Mouse (Mus musculus) kidney, embryonic 14.5 days (tissue): ENCODE measurements around the gene Sgpp1. TPM values are rescaled to one million over a fixed set of nuclear protein-coding genes. Genes with fewer than 3 reads are reported as not detected.
"Not testable (repeated sequence)": the region's sequence is repeated elsewhere in the genome, so short reads cannot be mapped to it uniquely, and the experiment has no call there.

Experiments used
- ATAC-seq: fragments of 200-750 bp; cut with Nextera tagmentation; 2 replicates; pipeline ENCODE4 v1.8.0; 2017; ENCODE audit warnings: moderate number of reproducible peaks, mild to moderate bottlenecking, moderate TSS enrichment, moderate library complexity; ENCODE audit not compliant: low FRiP score, low TSS enrichment
- H3K27ac ChIP-seq: fragments of 300-500 bp; sonication (generic); 2 replicates; pipeline ENCODE4 v1.5.1; 2014; ENCODE audit warnings: low read depth, mild to moderate bottlenecking, low read length, moderate library complexity, mixed read lengths
- H3K27me3 ChIP-seq: fragments of 300-500 bp; sonication (generic); 2 replicates; pipeline ENCODE4 v1.6.1; 2014; ENCODE audit warnings: mild to moderate bottlenecking, low read length; ENCODE audit not compliant: control insufficient read depth, insufficient read depth
- H3K36me3 ChIP-seq: fragments of 300-500 bp; sonication (generic); 2 replicates; pipeline ENCODE4 v1.6.1; 2014; ENCODE audit warnings: low read length, mixed read lengths; ENCODE audit not compliant: control insufficient read depth, insufficient read depth
- H3K4me1 ChIP-seq: fragments of 300-500 bp; sonication (generic); 2 replicates; pipeline ENCODE4 v1.6.1; 2014; ENCODE audit warnings: low read length, mixed read lengths; ENCODE audit not compliant: control insufficient read depth, insufficient read depth
- H3K4me2 ChIP-seq: fragments of 300-500 bp; sonication (generic); replicated peaks from 2 replicates; pipeline ENCODE4 v1.6.1; 2014; ENCODE audit warnings: low read depth, mild to moderate bottlenecking, low read length
- H3K4me3 ChIP-seq: fragments of 300-500 bp; sonication (generic); 2 replicates; pipeline ENCODE4 v1.5.1; 2014; ENCODE audit warnings: mild to moderate bottlenecking, low read length
- H3K9ac ChIP-seq: fragments of 300-500 bp; sonication (generic); 2 replicates; pipeline ENCODE4 v1.6.1; 2014; ENCODE audit warnings: low read depth, mild to moderate bottlenecking, low read length, moderate library complexity
- H3K9me3 ChIP-seq: fragments of 300-500 bp; sonication (generic); 2 replicates; pipeline ENCODE4 v1.6.1; 2016; ENCODE audit warnings: low read length; ENCODE audit not compliant: control insufficient read depth
- WGBS: fragments of 180-500 bp; shearing (Covaris S2); extraction: QIAGEN DNeasy Blood & Tissue Kit; methylation state at CpG from one replicate; pipeline ENCODE4 v1.1.7; 2014; 5-methylcytosine and 5-hydroxymethylcytosine counted together
- polyA plus RNA-seq: library from polyadenylated mRNA; unstranded; fragments of >200 nt; fragmentation: Nextera tagmentation; extraction: Ambion mirVana; gene quantifications from 2 replicates; pipeline ENCODE4 v1.2.1, GENCODE M21; 2014

Gene Sgpp1
- polyA plus RNA-seq, 1 experiment from 2014 or later = 14.5 TPM

DNA sequence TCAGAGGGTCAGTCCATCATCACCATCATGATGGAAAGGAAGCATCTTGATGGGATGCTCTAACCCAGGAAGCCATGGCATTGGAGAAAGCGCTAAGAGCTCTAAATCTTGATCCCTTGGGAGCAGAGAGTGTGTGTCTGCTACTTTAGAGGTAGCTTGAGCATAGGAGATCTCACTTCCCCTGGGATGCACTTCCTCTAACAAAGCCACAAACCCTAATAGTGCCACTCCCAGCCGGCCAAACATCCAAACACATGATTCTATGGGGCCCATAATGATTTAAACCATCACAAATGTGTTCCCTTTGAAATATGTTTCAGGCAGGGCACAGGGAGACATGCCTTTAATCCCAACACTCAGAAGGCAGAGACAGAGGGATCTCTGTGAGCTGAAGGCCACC lies 46.5 kb downstream of the Sgpp1 start:
- Histone ChIP-seq H3K27ac (no peak overlapping the region), H3K4me2 (no peak overlapping the region), H3K9ac (no peak overlapping the region), H3K36me3 (no peaks in the 10 kb centered on the region), H3K9me3 (0 out of 2 replicates have a peak, but pooled peaks cover 6% of the 10 kb centered on the region), H3K4me1 (no peaks in the 10 kb centered on the region), H3K27me3 (no peaks in the 10 kb centered on the region), H3K4me3 (no peak overlapping the region)
- WGBS = 85% methylated on average over 2 of the region's 2 CpGs
- no peak for ATAC-seq

- Histone ChIP-seq H3K4me1 (no peaks in the 10 kb centered on the region), H3K4me3 (no peak overlapping the region), H3K9ac (no peak overlapping the region), H3K4me2 (no peak overlapping the region), H3K27ac (no peak overlapping the region), H3K27me3 (no peaks in the 10 kb centered on the region), H3K36me3 (no peaks in the 10 kb centered on the region), H3K9me3 (no peaks in the 10 kb centered on the region)
- no peak for ATAC-seq
- WGBS = 57% methylated on average over 4 of the region's 4 CpGs
Measured at GRCm38 (mm10) chr12:75687314-75687713, 48.2 kb downstream of the Sgpp1 start.

DNA sequence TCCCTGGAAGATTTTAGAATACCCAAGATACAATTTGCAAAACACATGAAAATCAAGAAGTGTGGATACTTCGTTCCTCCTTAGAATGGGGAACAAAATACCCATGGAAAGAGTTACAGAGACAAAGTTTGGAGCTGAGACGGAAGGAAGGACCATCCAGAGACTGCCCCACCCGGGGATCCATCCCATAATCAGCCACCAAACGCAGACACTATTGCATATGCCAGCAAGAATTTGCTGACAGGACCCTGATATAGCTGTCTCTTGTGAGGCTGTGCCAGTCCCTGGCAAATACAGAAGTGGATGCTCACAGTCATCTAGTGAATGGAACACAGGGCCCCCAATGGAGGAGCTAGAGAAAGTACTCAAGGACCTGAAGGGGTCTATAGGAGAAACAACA lies 51.5 kb downstream of the Sgpp1 start:
- not testable (repeated sequence) for H3K4me2 ChIP-seq, ATAC-seq, H3K27me3 ChIP-seq, H3K4me3 ChIP-seq, H3K27ac ChIP-seq, H3K9me3 ChIP-seq, H3K9ac ChIP-seq, H3K36me3 ChIP-seq, H3K4me1 ChIP-seq
- WGBS = 81% methylated on average over 4 of the region's 4 CpGs

DNA sequence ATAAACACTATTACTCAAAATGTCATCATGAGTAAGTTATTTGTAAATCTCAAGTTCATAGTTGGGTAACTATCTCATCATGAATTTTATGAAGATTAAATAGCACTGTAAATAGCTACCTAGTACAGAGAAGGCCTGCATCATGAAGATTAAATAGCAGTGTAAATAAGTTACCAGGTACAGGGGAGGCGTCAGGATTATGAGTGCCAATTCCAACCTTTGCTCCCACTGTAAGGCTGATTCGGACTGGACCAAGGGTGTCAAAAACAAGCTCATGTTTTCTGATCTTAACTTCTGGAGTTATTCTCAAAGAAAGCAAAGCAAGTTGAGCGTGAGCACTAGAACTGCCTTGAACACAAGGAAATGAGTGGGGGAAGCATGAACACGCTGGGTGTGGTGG lies 51.9 kb downstream of the Sgpp1 start:
- no peak overlapping the region for H3K27ac ChIP-seq
- no peak for ATAC-seq
- no peaks in the 10 kb centered on the region for H3K36me3 ChIP-seq
- H3K4me1 ChIP-seq = no peaks in the 10 kb centered on the region
- H3K4me2 ChIP-seq = no peak overlapping the region
- WGBS = 87% methylated on average over 4 of the region's 4 CpGs
- no peaks in the 10 kb centered on the region for H3K9me3 ChIP-seq
- no peak overlapping the region for H3K9ac ChIP-seq
- H3K4me3 ChIP-seq = no peak overlapping the region
- H3K27me3 ChIP-seq = no peaks in the 10 kb centered on the region

- Histone ChIP-seq H3K4me1 (no peaks in the 10 kb centered on the region), H3K27me3 (no peaks in the 10 kb centered on the region), H3K27ac (no peak overlapping the region), H3K36me3 (no peaks in the 10 kb centered on the region), H3K4me3 (no peak overlapping the region), H3K9me3 (no peaks in the 10 kb centered on the region), H3K9ac (no peak overlapping the region), H3K4me2 (no peak overlapping the region)
- ATAC-seq = no peak
- 76% methylated on average over 2 of the region's 2 CpGs for WGBS
Measured at GRCm38 (mm10) chr12:75682842-75683241, 52.7 kb downstream of the Sgpp1 start.

DNA sequence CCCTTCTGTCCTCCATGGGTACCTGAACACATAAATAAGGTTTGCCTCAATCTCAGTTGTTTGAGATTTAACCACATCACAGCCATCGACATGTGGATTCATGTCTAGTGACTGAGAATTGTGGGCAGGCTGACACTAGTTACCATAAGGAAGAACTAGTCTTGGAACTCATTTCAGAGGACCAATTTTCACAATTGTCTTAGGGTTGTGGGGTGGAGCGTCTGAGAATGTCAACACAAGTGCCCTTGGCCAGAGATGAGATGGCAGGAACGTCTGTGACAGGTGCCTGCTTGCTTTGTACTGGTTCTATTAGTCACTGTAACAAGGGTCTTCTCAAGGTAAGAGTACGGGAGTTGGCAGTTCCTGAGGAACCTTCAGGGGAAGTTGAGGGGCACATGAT lies 54.4 kb downstream of the Sgpp1 start:
- Histone ChIP-seq H3K4me2 (no peak overlapping the region), H3K4me3 (no peak overlapping the region), H3K4me1 (no peaks in the 10 kb centered on the region), H3K9me3 (no peaks in the 10 kb centered on the region), H3K9ac (no peak overlapping the region), H3K27ac (no peak overlapping the region), H3K27me3 (no peaks in the 10 kb centered on the region), H3K36me3 (no peaks in the 10 kb centered on the region)
- ATAC-seq = no peak
- 81% methylated on average over 4 of the region's 4 CpGs for WGBS

DNA sequence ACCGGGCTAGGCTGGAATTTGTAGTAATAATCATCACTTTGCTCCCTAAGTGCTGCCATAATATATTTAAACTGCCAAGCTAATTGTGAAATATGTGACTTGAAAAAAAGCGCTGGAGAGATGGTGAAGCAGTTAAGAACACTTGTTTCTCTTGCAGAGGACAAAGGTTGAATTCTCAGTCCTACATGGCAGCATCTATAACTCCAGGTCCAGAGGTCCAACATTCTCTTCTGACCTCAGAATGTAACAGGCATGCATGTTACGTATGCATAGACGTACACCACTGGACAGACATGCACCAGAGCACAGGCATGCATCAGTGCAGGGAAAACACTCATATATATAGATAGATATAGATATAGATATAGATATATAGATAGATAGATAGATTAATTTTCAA lies 57.1 kb downstream of the Sgpp1 start:
- H3K4me2 ChIP-seq = no peak overlapping the region
- H3K4me1 ChIP-seq = no peaks in the 10 kb centered on the region
- H3K4me3 ChIP-seq = no peak overlapping the region
- no peaks in the 10 kb centered on the region for H3K27me3 ChIP-seq
- no peaks in the 10 kb centered on the region for H3K9me3 ChIP-seq
- no peaks in the 10 kb centered on the region for H3K36me3 ChIP-seq
- no peak for ATAC-seq
- no peak overlapping the region for H3K9ac ChIP-seq
- H3K27ac ChIP-seq = no peak overlapping the region
- 86% methylated on average over 4 of the region's 4 CpGs for WGBS

DNA sequence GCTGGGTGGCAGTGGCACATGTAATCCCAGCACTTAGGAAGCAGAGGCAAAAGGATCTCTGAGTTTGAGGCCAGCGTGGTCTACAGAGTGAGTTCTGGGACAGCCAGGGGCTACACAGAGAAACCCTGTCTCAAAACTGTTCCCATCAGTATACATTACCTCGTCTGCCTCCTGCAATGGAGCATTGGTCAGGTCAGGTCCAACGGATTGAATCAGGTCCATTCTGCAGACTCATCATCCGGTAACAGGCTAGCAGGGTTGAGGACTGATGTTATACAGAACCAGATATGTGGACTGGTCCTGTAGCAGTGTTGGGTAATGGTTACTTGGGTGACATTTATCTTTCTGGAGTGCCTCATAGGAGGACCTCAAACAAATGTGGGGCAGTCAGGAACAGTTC lies 62.9 kb downstream of the Sgpp1 start:
- WGBS = 92% methylated on average over 4 of the region's 4 CpGs
- Histone ChIP-seq H3K4me2 (no peak overlapping the region), H3K27ac (no peak overlapping the region), H3K4me1 (0 out of 2 replicates have a peak, but pooled peaks cover 6% of the 10 kb centered on the region), H3K9me3 (no peaks in the 10 kb centered on the region), H3K9ac (no peak overlapping the region), H3K36me3 (no peaks in the 10 kb centered on the region), H3K27me3 (no peaks in the 10 kb centered on the region), H3K4me3 (no peak overlapping the region)
- ATAC-seq = no peak

GRCm38 (mm10) chr12:75671759-75672315 lies 63.7 kb downstream of the Sgpp1 start:
- no peaks in the 10 kb centered on the region for H3K27me3 ChIP-seq
- ATAC-seq = no peak
- H3K36me3 ChIP-seq = no peaks in the 10 kb centered on the region
- 56% methylated on average over 3 of the region's 3 CpGs for WGBS
- no peak overlapping the region for H3K4me2 ChIP-seq
- no peaks in the 10 kb centered on the region for H3K9me3 ChIP-seq
- H3K9ac ChIP-seq = no peak overlapping the region
- H3K27ac ChIP-seq = no peak overlapping the region
- 0 out of 2 replicates have a peak, but pooled peaks cover 6% of the 10 kb centered on the region for H3K4me1 ChIP-seq
- no peak overlapping the region for H3K4me3 ChIP-seq
